ENCODE assay signal across 22 mouse cellular contexts in the genomic region with DNA sequence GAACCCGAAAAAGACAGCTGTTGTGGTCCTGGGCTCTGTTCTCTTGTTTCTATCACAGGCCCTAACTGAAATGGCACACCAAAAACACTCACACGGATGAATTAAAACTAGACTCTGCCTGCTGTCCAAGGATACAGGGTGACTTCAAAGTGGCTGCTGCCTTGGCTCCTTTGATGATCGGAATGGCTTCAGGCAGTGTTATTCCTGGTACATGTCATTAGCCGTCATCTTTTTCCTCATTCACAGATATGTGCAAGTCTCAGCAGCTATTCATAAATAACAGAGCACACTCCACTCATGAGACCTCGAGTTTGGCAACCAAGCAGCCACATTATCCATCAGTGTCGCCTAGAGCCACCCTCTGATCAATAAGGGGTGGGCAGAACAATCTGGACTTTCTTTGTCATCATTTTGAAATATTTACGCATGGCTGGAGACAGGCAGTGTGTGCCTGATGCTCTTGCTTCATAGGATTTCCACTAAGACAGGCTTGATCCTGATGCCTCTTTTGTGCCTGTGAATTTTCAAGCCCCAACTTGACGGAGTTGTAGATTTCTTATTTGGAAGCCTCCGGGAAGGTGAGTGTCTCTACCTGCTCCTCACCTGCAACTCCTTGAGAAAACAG.
A peak's percentile ranks its signal among the peaks of the same experiment; 100 is the strongest.
DNase-seq lines count a peak whose midpoint lies in the region; ATAC-seq lines count a peak whose summit lies in the region.
"Had no signal": no experiment of that assay in that cellular context is flagged by ENCODE, and none has a peak within 500 bp of the region (broad histone marks: within the 10 kb centered on the region; RNA-seq: fewer than 3 reads in every experiment).

No protein-coding gene starts in this region.

- no peak overlapping the region for H3K27ac ChIP-seq in hindbrain, embryonic 11.5 days (ENCODE audit: low read depth, low read length)
- no peak overlapping the region for H3K27ac ChIP-seq in hindbrain, embryonic 14.5 days
- H3K27ac ChIP-seq in embryonic facial prominence, embryonic 10.5 days (replicated peaks), result 0 out of 2 replicates have a peak overlapping the region, but pooled peaks have one; percentile 14
- H3K27ac ChIP-seq in embryonic facial prominence, embryonic 15.5 days (replicated peaks), result peak overlapping the region; percentile 55; the same call in 1 of the 2 replicates
- H3K27ac ChIP-seq: embryonic facial prominence, embryonic 12.5 days; forebrain, embryonic 10.5 days; intestine, embryonic 15.5 days; limb, embryonic 13.5 days; liver, embryonic 13.5 days; neural tube, embryonic 15.5 days had no signal

- H3K4me2 ChIP-seq in hindbrain, embryonic 11.5 days (replicated peaks; ENCODE audit: low read depth, low read length), result no peak overlapping the region
- no peak overlapping the region for H3K4me2 ChIP-seq in hindbrain, embryonic 14.5 days (replicated peaks)
- no peak overlapping the region for H3K4me2 ChIP-seq in embryonic facial prominence, embryonic 15.5 days (replicated peaks)
- H3K4me2 ChIP-seq: embryonic facial prominence, embryonic 12.5 days; intestine, embryonic 15.5 days; limb, embryonic 13.5 days; liver, embryonic 13.5 days; lung, embryonic 14.5 days; neural tube, embryonic 15.5 days; stomach, embryonic 15.5 days had no signal

- DNase-seq in hindbrain, embryonic 11.5 days (ENCODE audit: low spot score), result peak; percentile 14
- no peak for DNase-seq in hindbrain, embryonic 14.5 days (ENCODE audit: low spot score)
- no peak for DNase-seq in embryonic facial prominence, embryonic 10.5 days (ENCODE audit: low spot score)
- peak; percentile 43 for DNase-seq in retina, postnatal 1 day
- DNase-seq in urinary bladder, postnatal 25 days (ENCODE audit: low spot score), result no peak
- DNase-seq in frontal cortex, postnatal 10 days (ENCODE audit: low spot score in 2 of 2), result no peak
- DNase-seq: adrenal gland, adult 8-10 months; cerebellum, adult 11 months; cerebellum, postnatal 10 days; gastrocnemius, postnatal 10 days; kidney, adult 9 months; kidney, postnatal 36 days; liver, embryonic 13.5 days; lung, embryonic 14.5 days; lung, postnatal 4 days had no signal

- H3K9ac ChIP-seq in hindbrain, embryonic 11.5 days (ENCODE audit: low read depth, low read length), result no peak overlapping the region
- no peak overlapping the region for H3K9ac ChIP-seq in hindbrain, embryonic 14.5 days
- H3K9ac ChIP-seq in embryonic facial prominence, embryonic 15.5 days, result no peak overlapping the region
- H3K9ac ChIP-seq: embryonic facial prominence, embryonic 12.5 days; intestine, embryonic 15.5 days; limb, embryonic 13.5 days; liver, embryonic 13.5 days; lung, embryonic 14.5 days; neural tube, embryonic 15.5 days; stomach, embryonic 15.5 days had no signal

- no peaks in the 10 kb centered on the region for H3K9me3 ChIP-seq in hindbrain, embryonic 11.5 days (ENCODE audit: control insufficient read depth, low read length)
- H3K9me3 ChIP-seq in hindbrain, embryonic 14.5 days (ENCODE audit: control insufficient read depth, low read length), result 0 out of 2 replicates have a peak, but pooled peaks cover 6% of the 10 kb centered on the region
- no peaks in the 10 kb centered on the region for H3K9me3 ChIP-seq in embryonic facial prominence, embryonic 10.5 days
- 0 out of 2 replicates have a peak, but pooled peaks cover 3% of the 10 kb centered on the region for H3K9me3 ChIP-seq in embryonic facial prominence, embryonic 15.5 days (replicated peaks)
- H3K9me3 ChIP-seq: embryonic facial prominence, embryonic 12.5 days; forebrain, embryonic 10.5 days; intestine, embryonic 15.5 days; liver, embryonic 13.5 days; neural tube, embryonic 15.5 days; stomach, embryonic 15.5 days had no signal

- H3K4me3 ChIP-seq in hindbrain, embryonic 11.5 days (ENCODE audit: low read depth, low read length), result no peak overlapping the region
- no peak overlapping the region for H3K4me3 ChIP-seq in hindbrain, embryonic 14.5 days (replicated peaks; ENCODE audit: low read length)
- no peak overlapping the region for H3K4me3 ChIP-seq in embryonic facial prominence, embryonic 10.5 days
- no peak overlapping the region for H3K4me3 ChIP-seq in embryonic facial prominence, embryonic 15.5 days (replicated peaks)
- H3K4me3 ChIP-seq: embryonic facial prominence, embryonic 12.5 days; forebrain, embryonic 10.5 days; intestine, embryonic 15.5 days; limb, embryonic 13.5 days; liver, embryonic 13.5 days; neural tube, embryonic 15.5 days; stomach, embryonic 15.5 days had no signal

- no peak for ATAC-seq in hindbrain, embryonic 11.5 days (ENCODE audit: low FRiP score)
- ATAC-seq in hindbrain, embryonic 14.5 days (ENCODE audit: low FRiP score), result no peak
- ATAC-seq in embryonic facial prominence, embryonic 15.5 days (ENCODE audit: insufficient number of reproducible peaks, low FRiP score, low TSS enrichment, low read depth), result no peak
- ATAC-seq: intestine, embryonic 15.5 days had no signal

- H3K36me3 ChIP-seq in hindbrain, embryonic 11.5 days (ENCODE audit: control insufficient read depth, insufficient read depth, low read length), result no peaks in the 10 kb centered on the region
- no peaks in the 10 kb centered on the region for H3K36me3 ChIP-seq in hindbrain, embryonic 14.5 days (replicated peaks; ENCODE audit: control insufficient read depth, insufficient read depth)
- H3K36me3 ChIP-seq in embryonic facial prominence, embryonic 10.5 days (replicated peaks), result no peaks in the 10 kb centered on the region
- H3K36me3 ChIP-seq in embryonic facial prominence, embryonic 15.5 days, result no peaks in the 10 kb centered on the region
- H3K36me3 ChIP-seq: embryonic facial prominence, embryonic 12.5 days; forebrain, embryonic 10.5 days; intestine, embryonic 15.5 days; limb, embryonic 13.5 days; liver, embryonic 13.5 days; neural tube, embryonic 15.5 days; stomach, embryonic 15.5 days had no signal

- WGBS in hindbrain, embryonic 11.5 days, result 55% methylated on average over 9 of the region's 9 CpGs
- WGBS in hindbrain, embryonic 14.5 days, result 45% methylated on average over 9 of the region's 9 CpGs
- WGBS in embryonic facial prominence, embryonic 10.5 days, result 72% methylated on average over 9 of the region's 9 CpGs
- 51% methylated on average over 9 of the region's 9 CpGs for WGBS in embryonic facial prominence, embryonic 15.5 days

- H3K4me1 ChIP-seq in hindbrain, embryonic 11.5 days (replicated peaks; ENCODE audit: control insufficient read depth, insufficient read depth, low read length), result no peaks in the 10 kb centered on the region; the same call in 1 of the 2 replicates
- H3K4me1 ChIP-seq in hindbrain, embryonic 14.5 days (replicated peaks; ENCODE audit: control insufficient read depth, insufficient read depth, low read length), result peaks cover 7% of the 10 kb centered on the region
- peaks cover 5% of the 10 kb centered on the region for H3K4me1 ChIP-seq in embryonic facial prominence, embryonic 10.5 days
- peaks cover 13% of the 10 kb centered on the region for H3K4me1 ChIP-seq in embryonic facial prominence, embryonic 15.5 days
- H3K4me1 ChIP-seq: intestine, embryonic 15.5 days; liver, embryonic 13.5 days had no signal

- no peaks in the 10 kb centered on the region for H3K27me3 ChIP-seq in hindbrain, embryonic 11.5 days (ENCODE audit: control insufficient read depth, insufficient read depth, low read length)
- no peaks in the 10 kb centered on the region for H3K27me3 ChIP-seq in hindbrain, embryonic 14.5 days (ENCODE audit: control insufficient read depth, insufficient read depth, low read length)
- no peaks in the 10 kb centered on the region for H3K27me3 ChIP-seq in embryonic facial prominence, embryonic 10.5 days (replicated peaks; ENCODE audit: low read depth, poor library complexity, severe bottlenecking)
- H3K27me3 ChIP-seq in embryonic facial prominence, embryonic 15.5 days, result no peaks in the 10 kb centered on the region
- H3K27me3 ChIP-seq: embryonic facial prominence, embryonic 12.5 days; intestine, embryonic 15.5 days; liver, embryonic 13.5 days; neural tube, embryonic 15.5 days; stomach, embryonic 15.5 days had no signal

Comparison
In these comparisons a context has a peak if more than half of its experiments do, and no peak if none do; other contexts are left out.
1. DNase-seq: peak in hindbrain, embryonic 11.5 days (single experiment) and retina, postnatal 1 day (single experiment); none in hindbrain, embryonic 14.5 days (single experiment), embryonic facial prominence, embryonic 10.5 days (single experiment), urinary bladder, postnatal 25 days (single experiment) and frontal cortex, postnatal 10 days (0 of 2).
2. H3K27ac ChIP-seq: peak in embryonic facial prominence, embryonic 10.5 days (single experiment) and embryonic facial prominence, embryonic 15.5 days (single experiment); none in hindbrain, embryonic 11.5 days (single experiment) and hindbrain, embryonic 14.5 days (single experiment).